Mouse (Mus musculus) E14TG2a.4 (cell line): ENCODE measurements around the gene AC124108.1.

Source experiments
- H3K27me3 ChIP-seq: 2 replicates; pipeline ENCODE4 v1.6.1; 2014; ENCODE audit warnings: low read length, control low read depth; ENCODE audit not compliant: insufficient read depth
- H3K36me3 ChIP-seq: 2 replicates; pipeline ENCODE4 v1.6.1; 2014; ENCODE audit warnings: low read length, control low read depth; ENCODE audit not compliant: insufficient read depth
- H3K4me1 ChIP-seq: replicated peaks from 2 replicates; pipeline ENCODE4 v1.6.1; 2014; ENCODE audit warnings: low read depth, low read length, control low read depth
- H3K4me3 ChIP-seq: replicated peaks from 2 replicates; pipeline ENCODE4 v1.5.1; 2014; ENCODE audit warnings: mild to moderate bottlenecking, low read length
- H3K9me3 ChIP-seq: 2 replicates; pipeline ENCODE4 v1.6.1; 2014; ENCODE audit warnings: low read length, control low read depth
- CTCF ChIP-seq: conservative IDR thresholded peaks from 2 replicates; pipeline ENCODE4 v1.5.1; 2014; ENCODE audit warnings: low read length
- NANOG ChIP-seq: IDR thresholded peaks from 2 replicates; pipeline ENCODE4 v1.6.1; 2014; ENCODE audit warnings: borderline replicate concordance, low read length, mixed read lengths
- POU5F1 ChIP-seq: IDR thresholded peaks from 2 replicates; pipeline ENCODE4 v1.6.1; 2014; ENCODE audit warnings: low read length, borderline replicate concordance

Gene AC124108.1

GRCm38 (mm10) chr1:132150171-132150570 is 41.1 kb upstream of the AC124108.1 start:
- Histone ChIP-seq H3K27me3 (peaks cover 32% of the 10 kb centered on the region), H3K36me3 (no peaks in the 10 kb centered on the region), H3K9me3 (no peaks in the 10 kb centered on the region), H3K4me3 (no peak overlapping the region), H3K4me1 (peaks cover 43% of the 10 kb centered on the region)
- no peak for TF ChIP-seq CTCF
- no peak for TF ChIP-seq NANOG
- TF ChIP-seq POU5F1: no peak

DNA sequence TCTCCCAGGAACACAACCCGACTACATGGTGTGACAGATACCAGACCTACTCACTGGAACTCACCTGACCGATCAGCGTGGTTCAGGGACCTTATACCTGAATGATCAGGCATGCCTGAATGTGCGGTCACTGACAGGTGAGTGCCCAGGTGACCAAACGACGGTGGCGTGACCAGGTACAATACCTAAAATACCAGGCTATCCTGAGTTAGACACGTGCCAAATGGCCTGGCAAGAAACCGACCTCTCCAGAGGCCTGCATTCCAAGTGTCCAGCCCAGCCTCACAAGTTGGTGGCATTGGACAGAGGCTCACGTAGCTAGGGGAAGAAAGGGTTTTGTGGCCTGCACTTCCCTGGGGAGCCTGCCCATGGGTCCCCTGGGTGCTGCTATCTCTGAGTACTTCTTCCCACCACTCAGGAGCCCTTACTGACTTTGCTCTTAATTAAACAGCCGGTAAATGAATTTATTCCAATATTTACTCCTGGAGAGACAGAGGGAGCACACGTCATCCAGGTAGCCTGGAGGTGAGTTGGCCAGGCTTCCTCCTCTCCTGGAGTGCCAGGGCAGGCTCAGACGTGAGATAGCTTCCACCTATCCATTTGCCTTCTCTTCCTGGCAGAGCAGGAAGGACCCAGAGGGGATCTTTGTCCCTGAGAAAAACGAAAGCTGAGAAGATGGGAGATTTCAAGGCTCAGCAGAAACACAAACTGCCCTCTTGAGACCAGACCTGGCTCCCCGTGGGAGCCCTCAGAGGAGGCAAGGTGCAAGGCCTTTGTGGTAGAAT is 40.2 kb upstream of the AC124108.1 start:
- peaks cover 29% of the 10 kb centered on the region for H3K27me3 ChIP-seq
- TF ChIP-seq POU5F1: no peak
- TF ChIP-seq CTCF: no peak
- TF ChIP-seq NANOG: no peak
- H3K4me1 ChIP-seq: peaks cover 47% of the 10 kb centered on the region
- H3K36me3 ChIP-seq: no peaks in the 10 kb centered on the region
- no peak overlapping the region for H3K4me3 ChIP-seq
- H3K9me3 ChIP-seq: no peaks in the 10 kb centered on the region

GRCm38 (mm10) chr1:132151908-132152307 is 39.3 kb upstream of the AC124108.1 start:
- Histone ChIP-seq H3K36me3 (no peaks in the 10 kb centered on the region), H3K27me3 (peaks cover 25% of the 10 kb centered on the region), H3K4me3 (no peak overlapping the region), H3K9me3 (no peaks in the 10 kb centered on the region), H3K4me1 (peaks cover 48% of the 10 kb centered on the region)
- TF ChIP-seq NANOG: no peak
- no peak for TF ChIP-seq POU5F1
- no peak for TF ChIP-seq CTCF

- Histone ChIP-seq H3K36me3 (no peaks in the 10 kb centered on the region), H3K9me3 (no peaks in the 10 kb centered on the region), H3K27me3 (peaks cover 22% of the 10 kb centered on the region), H3K4me3 (peak overlapping the region; percentile 45), H3K4me1 (peaks cover 59% of the 10 kb centered on the region)
- TF ChIP-seq NANOG (no peak), POU5F1 (no peak), CTCF (no peak)
Observed at GRCm38 (mm10) chr1:132153086-132153690, 38.1 kb upstream of the AC124108.1 start.

DNA sequence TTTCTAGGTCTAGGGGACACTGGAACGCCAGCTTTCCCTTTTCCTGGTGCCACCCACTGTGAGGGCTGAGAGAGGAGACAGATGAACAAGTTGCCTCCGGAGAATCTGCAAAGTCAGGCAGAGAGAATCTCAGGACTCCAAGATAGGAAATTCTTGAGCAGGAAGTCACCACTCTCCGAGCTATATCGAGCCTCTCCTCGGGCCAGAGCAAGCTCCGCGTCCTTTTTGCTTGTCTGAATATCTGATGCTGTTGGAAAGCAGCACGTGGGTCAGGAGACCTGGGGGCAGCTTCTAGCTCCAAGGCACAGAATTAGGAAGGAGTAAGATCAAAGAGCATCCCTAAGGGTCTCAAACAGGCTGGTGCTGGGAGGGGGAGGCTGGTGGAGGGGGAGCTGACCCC is 37.6 kb upstream of the AC124108.1 start:
- peak overlapping the region; percentile 45 for H3K4me3 ChIP-seq
- H3K4me1 ChIP-seq: peaks cover 64% of the 10 kb centered on the region
- H3K36me3 ChIP-seq: no peaks in the 10 kb centered on the region
- TF ChIP-seq CTCF (no peak), NANOG (no peak)
- H3K27me3 ChIP-seq: peaks cover 17% of the 10 kb centered on the region
- H3K9me3 ChIP-seq: no peaks in the 10 kb centered on the region

DNA sequence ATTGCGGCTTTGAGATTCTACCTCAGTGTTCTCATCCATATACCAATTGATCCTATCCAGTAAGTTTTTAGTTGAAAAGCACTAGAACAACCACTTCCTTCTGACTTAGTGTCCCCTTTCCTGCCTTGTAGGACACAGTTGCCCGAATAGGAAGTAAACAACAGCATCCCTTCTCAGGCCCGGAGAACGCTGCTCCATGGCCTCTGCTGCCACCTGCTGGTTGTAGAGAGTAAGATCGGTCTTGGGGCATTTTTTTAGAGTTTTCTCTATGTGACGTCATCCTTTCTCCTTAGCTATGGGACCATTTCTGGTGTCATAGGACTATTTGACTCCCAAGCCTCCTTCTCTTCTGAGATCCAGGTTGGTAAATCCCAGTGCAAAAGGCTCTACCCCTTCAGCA is 35.5 kb upstream of the AC124108.1 start:
- Histone ChIP-seq H3K27me3 (0 out of 2 replicates have a peak, but pooled peaks cover 6% of the 10 kb centered on the region), H3K36me3 (no peaks in the 10 kb centered on the region), H3K4me3 (no peak overlapping the region), H3K4me1 (peaks cover 78% of the 10 kb centered on the region), H3K9me3 (no peaks in the 10 kb centered on the region)
- TF ChIP-seq POU5F1 (no peak), NANOG (no peak), CTCF (peak; percentile 79)

DNA sequence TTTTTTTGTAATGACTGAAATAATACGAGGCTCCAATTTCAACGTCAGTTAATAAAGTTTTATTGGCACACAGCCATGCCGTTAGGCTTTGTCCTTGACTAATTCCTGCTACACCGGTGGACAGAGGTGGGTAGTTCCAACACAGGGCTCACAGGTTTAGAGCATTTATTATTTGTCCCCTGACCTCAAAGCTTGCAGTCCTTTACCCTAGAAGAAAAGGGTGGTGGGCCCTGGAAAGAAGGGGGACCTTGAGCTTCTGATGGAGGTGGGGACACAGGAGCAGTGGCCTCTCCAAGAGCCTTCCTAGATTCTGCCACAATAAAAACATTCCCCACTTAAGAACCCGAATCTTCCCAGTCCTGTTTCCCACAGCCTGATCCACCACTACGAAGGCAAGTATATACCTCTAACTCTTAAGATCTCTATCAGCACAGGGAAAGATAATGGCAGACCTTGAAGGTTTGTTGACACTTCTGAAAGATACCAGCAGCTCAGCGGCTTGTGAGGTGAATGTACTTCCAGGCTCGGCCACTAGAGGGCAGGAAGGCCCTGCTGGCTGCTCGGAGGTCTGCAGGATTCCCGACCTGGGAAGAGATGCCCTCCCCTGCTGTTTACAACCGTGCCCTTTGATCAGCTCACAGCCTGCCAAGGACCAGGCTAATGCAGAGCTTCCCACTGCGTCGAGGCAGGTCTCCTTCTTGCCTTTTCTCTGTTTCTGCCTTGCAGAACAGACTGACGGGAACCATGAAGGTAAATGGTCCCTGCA is 34.1 kb upstream of the AC124108.1 start:
- Histone ChIP-seq H3K36me3 (no peaks in the 10 kb centered on the region), H3K4me1 (peaks cover 76% of the 10 kb centered on the region), H3K27me3 (no peaks in the 10 kb centered on the region), H3K4me3 (peak overlapping the region; percentile 71), H3K9me3 (no peaks in the 10 kb centered on the region)
- no peak for TF ChIP-seq POU5F1
- peak; percentile 97 for TF ChIP-seq CTCF

DNA sequence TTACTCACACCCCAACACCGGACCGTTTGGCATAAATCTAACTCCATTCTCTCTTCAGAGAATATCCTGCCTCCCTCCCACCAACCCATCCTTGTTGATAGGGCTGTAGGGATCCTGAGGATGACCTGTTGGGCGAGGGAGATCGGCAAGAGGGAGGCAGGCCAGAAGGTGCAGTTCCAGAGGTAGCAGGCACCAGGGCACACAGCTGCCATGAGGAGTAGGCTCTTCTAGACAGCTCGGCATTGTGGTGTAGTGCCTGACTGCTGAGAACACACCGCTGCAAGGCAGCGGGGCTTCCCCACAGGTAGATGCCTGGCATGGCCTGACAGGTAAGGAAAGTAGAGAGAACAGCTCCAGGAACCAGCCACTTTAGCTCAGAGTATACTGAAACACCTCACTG is 33.4 kb upstream of the AC124108.1 start:
- H3K36me3 ChIP-seq: no peaks in the 10 kb centered on the region
- H3K4me3 ChIP-seq: peak overlapping the region; percentile 71
- TF ChIP-seq CTCF (no peak), NANOG (no peak), POU5F1 (no peak)
- no peaks in the 10 kb centered on the region for H3K9me3 ChIP-seq
- H3K27me3 ChIP-seq: no peaks in the 10 kb centered on the region
- H3K4me1 ChIP-seq: peaks cover 70% of the 10 kb centered on the region
